Mouse (Mus musculus): Measurements from ENCODE around the gene Jaml. TPM values are rescaled to one million over a fixed set of nuclear protein-coding genes. Genes with fewer than 3 reads are reported as not detected.

Jaml gene
- polyA plus RNA-seq, 1 experiment from 2014 or later: 0.30 TPM

- H3K4me2 ChIP-seq (replicated peaks; ENCODE audit: low read depth, low read length): no peak overlapping the region
- H3K9me3 ChIP-seq (ENCODE audit: low read length): no peaks in the 10 kb centered on the region
- H3K4me3 ChIP-seq (ENCODE audit: low read length): no peak overlapping the region
- WGBS: 42% methylated on average over 7 of the region's 7 CpGs
- H3K4me1 ChIP-seq (ENCODE audit: insufficient read depth, low read length): no peaks in the 10 kb centered on the region
- H3K36me3 ChIP-seq (ENCODE audit: insufficient read depth, low read length): no peaks in the 10 kb centered on the region
- H3K27ac ChIP-seq (ENCODE audit: low read length): no peak overlapping the region
- no peak for ATAC-seq (ENCODE audit: low FRiP score, low TSS enrichment)
- H3K9ac ChIP-seq (replicated peaks; ENCODE audit: low read length): no peak overlapping the region
- H3K27me3 ChIP-seq (ENCODE audit: insufficient read depth, low read length): peaks cover 10% of the 10 kb centered on the region
Observed at GRCm38 (mm10) chr9:45153361-45153760, 74.4 kb downstream of the Jaml start.

Other genes with a start within 250 kb of the Jaml start
- gene Kmt2a, start 197.9 kb upstream of the Jaml start, polyA plus RNA-seq (2015; fragmentation: Nextera tagmentation; extraction: Ambion mirVana): 10.8 and 13.5 TPM in 2 replicates
- 677 and 753 TPM in 2 replicates for gene Atp5l, start 158.4 kb upstream of the Jaml start, polyA plus RNA-seq (2015; fragmentation: Nextera tagmentation; extraction: Ambion mirVana)
- gene Ube4a, start 113.6 kb upstream of the Jaml start, polyA plus RNA-seq (2015; fragmentation: Nextera tagmentation; extraction: Ambion mirVana): 24.3 and 29.1 TPM in 2 replicates
- not detected in 2 replicates for gene Cd3g, start 98.8 kb upstream of the Jaml start, polyA plus RNA-seq (2015; fragmentation: Nextera tagmentation; extraction: Ambion mirVana)
- gene Cd3d, start 97.4 kb upstream of the Jaml start, polyA plus RNA-seq (2015; fragmentation: Nextera tagmentation; extraction: Ambion mirVana): not detected in 2 replicates
- not detected in 2 replicates for gene Cd3e, start 69.6 kb upstream of the Jaml start, polyA plus RNA-seq (2015; fragmentation: Nextera tagmentation; extraction: Ambion mirVana)
- 20.3 and 23.4 TPM in 2 replicates for gene Mpzl2, start 39.4 kb upstream of the Jaml start, polyA plus RNA-seq (2015; fragmentation: Nextera tagmentation; extraction: Ambion mirVana)
- gene Mpzl3, start 24.0 kb upstream of the Jaml start, polyA plus RNA-seq (2015; fragmentation: Nextera tagmentation; extraction: Ambion mirVana): 3.2 and 3.7 TPM in 2 replicates
- gene Scn2b, start 38.6 kb downstream of the Jaml start, polyA plus RNA-seq (2015; fragmentation: Nextera tagmentation; extraction: Ambion mirVana): 4.7 and 5.0 TPM in 2 replicates
- gene Scn4b, start 59.2 kb downstream of the Jaml start, polyA plus RNA-seq (2015; fragmentation: Nextera tagmentation; extraction: Ambion mirVana): 0.91 and 1.0 TPM in 2 replicates
- gene BC049352, start 102.8 kb downstream of the Jaml start, polyA plus RNA-seq (2015; fragmentation: Nextera tagmentation; extraction: Ambion mirVana): 0.15 TPM in 1 of 2 replicates, not detected in the other
- 0.33 and 0.61 TPM in 2 replicates for gene Tmprss4, start 124.9 kb downstream of the Jaml start, polyA plus RNA-seq (2015; fragmentation: Nextera tagmentation; extraction: Ambion mirVana)
- 0.65 and 0.92 TPM in 2 replicates for gene Il10ra, start 190.0 kb downstream of the Jaml start, polyA plus RNA-seq (2015; fragmentation: Nextera tagmentation; extraction: Ambion mirVana)
- 0.33 and 0.36 TPM in 2 replicates for gene Tmprss13, start 239.9 kb downstream of the Jaml start, polyA plus RNA-seq (2015; fragmentation: Nextera tagmentation; extraction: Ambion mirVana)

All from kidney, embryonic 16.5 days (tissue).